Mouse (Mus musculus) thymus, adult 18-20 months (tissue): Measurements from ENCODE around the gene Pigx.

Experiments
- DNase-seq, 2 experiments: peaks; one replicate each; pipeline ENCODE4 v3.0.0; 2022; ENCODE audit warnings: mixed read lengths in 2 of 2

Gene Pigx

DNA sequence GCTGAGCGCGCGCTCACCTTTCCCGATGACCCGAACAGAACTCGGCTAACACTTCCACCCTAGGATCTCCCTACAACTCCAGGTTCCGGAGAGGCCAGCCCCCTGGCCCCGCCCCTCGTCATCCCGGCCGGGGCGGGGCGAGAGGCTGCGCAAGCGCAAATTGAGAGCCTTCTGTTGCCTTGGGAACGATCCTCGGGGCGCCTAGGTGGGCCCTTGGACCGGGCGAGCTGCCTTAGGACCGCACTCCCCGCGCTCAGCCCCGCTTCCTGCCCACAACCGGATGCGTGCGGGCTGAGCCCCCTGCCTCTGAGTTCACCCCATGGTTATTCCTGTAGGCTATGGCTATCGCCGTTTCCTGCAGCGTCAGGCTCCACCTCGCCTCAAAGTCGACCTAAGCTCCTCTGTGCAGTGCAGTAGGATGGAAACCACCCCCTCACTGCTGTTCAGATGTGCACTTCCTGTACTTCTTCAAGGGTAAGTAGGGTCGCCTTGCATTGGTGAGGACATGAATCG, at the start of gene Pigx, which contains the start of gene Cep19:
Gene Pigx (minus strand): TSS at position 103 of the 513 bp plus-strand sequence.
Gene Cep19 (plus strand): TSS at position 163 of the 513 bp plus-strand sequence.
- DNase-seq: peak; percentile 77 to 87

DNA sequence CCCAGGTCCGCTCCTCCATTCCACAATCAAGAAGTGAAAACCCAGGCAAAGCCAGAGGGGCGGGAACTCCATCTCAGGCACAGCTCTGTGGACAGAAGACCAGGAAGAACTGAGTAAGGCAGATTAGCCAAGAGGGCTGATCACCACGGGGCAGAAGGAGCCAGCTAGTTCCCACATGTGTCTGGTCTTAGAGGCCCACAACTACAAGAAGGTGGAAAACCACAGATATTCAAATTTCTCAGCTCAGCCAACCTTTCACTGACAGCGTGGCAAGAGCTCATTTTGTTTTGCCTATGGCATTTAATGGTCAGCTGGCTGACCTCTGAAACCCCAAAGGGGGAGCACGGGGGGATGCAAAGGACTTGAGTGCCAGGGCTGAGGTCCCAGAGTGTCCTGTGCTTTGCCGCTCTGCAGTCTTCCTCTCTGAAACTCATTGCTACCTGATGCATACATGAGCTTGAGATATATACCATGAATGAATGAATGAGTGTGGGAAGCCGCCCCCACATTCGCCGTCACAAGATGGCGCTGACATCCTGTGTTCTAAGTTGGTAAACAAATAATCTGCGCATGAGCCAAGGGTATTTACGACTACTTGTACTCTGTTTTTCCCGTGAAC, 48.2 kb upstream of the Pigx start:
- no peak for DNase-seq

DNA sequence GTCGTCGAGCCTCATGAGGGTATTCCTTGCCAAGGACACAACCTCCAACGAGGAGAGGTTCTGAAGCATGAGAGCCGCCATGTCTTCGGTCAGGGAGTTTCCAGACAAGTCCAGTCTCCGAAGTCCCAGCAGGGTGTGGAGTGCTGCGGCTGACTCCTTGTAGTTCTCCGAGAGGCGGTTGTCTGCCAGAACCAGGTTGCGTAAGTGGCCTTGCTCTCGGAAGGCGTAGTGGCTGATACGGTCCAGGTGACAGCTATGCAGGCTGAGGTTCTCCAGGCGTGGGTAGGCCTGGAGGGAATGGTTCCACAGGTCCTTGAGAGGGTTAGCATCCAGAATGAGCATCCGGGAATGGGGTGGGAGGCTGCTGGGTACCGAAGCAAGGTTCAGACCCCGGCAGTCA, 45.1 kb upstream of the Pigx start:
- no peak for DNase-seq

DNA sequence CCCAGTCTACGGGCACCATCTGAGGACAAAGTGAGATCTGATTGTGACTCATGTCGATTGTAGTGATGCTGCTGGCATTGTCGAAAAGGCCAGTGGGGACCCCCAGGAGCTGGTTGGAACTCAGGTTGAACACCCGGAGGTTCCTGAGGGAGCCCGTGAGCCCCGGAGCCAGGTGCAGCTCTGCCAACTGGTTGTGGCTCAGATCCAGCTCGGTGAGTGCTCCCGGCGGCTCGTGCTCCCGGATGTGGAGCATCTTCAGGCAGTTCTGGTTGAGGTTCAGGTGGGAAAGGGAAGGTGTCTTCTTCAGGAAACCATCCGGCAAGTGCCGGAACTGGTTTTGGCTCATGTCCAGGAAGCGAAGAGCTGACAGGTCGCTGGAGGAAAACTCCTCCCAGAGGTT, 44.2 kb upstream of the Pigx start:
- no peak for DNase-seq

DNA sequence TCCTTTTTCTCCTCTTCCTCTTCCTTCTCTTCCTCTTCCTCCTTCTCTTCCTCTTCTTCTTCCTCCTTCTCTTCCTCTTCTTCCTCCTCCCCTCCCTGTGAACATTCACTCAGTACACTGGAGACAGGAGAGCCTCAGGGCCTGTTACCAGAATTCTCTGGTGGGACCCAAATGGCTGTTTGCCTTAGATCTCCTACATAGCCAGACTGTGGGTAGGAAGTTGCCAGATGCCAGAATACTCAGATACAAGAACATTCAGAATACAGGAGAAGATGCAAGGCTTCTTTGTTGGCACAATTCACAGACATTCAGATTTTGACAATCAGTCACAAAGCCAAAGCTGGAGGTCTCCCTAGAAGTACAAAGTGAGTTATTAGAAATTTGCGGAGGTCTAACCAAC, 39.4 kb upstream of the Pigx start:
- DNase-seq: no peak

DNA sequence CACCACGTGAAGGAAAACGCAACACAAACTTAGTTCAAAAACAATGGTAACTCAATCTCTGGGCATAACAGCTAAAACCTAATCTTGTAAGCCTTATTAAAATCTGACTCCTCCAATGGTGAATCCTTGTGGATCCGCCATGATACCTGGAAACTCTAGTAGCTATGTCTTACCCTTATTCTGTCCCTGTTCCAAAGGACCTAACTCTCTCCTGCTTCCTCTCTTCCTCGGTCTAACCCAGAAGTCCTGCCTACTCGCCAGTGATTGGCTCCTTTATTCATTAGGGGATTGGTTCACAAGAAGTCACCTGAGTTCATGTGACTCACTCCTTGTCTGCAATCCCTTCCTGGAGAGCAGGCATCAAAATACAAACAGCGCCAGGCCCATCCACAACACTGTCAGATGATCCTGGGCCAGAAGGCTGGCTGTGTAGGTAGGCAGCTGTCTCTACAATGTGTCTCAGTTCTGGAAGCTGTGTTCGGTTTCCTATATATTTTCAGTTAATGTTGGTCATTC, 36.4 kb upstream of the Pigx start:
- DNase-seq: no peak

DNA sequence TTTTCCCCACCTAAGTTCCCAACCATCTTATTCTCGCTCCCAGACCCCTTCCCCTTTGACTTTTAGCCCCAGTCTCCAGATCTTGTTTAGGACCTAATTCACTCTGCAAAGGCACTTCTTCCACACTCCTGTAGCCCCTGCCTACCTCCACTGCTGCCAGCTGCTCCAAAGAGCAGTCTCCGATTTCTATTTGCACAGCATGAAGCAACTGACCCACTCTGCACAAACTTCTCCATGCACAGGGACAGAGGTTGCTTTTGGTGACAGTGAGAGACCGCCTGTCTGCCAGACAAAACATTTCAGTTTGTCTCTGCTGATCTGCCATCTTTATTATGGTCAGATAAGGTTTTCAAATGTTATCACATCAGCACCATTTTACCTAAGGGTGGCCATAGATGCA, 33.6 kb upstream of the Pigx start:
- no peak for DNase-seq

DNA sequence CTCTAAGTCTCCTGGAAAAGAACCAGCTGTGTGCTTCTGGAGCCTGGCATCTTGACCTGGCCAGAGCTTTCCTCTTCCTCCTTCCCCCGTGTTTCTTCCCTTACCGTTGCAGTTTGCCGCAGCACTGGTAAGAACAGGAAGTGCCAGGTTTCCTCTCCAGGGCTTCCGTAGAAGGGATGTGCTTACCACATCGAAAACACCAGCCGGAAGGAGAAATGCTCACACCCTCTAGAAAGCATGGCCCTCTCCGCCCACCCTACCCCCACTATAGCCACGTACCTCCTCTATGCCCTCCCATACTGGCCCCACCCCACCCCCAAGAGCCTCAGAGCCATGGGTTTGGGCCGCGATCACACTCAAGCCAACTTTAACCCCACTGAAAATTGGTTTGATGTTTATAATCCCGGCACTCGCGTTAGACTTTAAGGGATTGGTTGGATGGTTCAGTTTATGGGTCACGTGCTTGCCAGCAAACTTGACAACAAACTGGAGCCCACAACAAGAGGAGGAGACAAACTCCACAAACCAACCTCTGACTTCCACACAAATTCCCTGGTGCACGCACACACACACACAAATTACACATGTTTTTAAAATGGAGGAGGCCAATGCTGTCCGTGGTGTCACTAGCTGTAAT, 30.8 kb upstream of the Pigx start:
- peak; percentile 66 to 80 for DNase-seq

DNA sequence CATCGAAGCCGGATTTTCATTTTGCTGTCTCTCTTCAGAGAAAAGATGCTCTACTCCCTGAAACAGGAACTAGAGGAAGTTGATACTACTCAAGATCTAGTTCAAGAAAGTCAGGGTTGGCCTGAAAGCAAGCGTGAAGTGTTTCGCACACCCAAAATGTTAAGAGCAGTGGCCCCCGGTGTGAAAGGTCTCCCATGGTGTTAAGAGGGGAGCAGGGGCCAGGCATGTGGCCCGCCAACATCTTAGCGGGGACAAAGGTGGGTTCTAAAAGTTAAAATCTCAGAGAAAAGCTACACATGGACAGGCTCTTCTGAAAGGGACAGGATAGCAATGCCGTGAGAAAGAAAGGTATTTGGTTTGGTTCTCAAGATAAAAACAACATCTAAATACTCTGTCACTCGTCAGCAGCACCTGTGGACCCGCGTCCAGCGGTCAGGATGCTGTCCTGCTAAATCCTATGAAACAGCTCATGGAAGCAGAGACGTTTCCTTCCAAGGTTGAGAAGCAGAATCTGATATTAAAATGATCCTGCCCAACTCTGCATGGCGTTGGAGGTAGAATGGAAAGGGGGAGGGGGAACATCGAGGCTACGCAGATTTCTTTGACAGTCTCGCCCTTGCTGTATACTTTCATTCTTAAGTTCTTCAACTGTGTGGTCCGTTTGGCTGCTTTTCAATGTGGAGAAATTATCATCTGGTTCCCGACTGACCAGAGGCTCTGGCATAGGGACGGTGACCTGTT, 30.1 kb upstream of the Pigx start:
- DNase-seq: no peak

DNA sequence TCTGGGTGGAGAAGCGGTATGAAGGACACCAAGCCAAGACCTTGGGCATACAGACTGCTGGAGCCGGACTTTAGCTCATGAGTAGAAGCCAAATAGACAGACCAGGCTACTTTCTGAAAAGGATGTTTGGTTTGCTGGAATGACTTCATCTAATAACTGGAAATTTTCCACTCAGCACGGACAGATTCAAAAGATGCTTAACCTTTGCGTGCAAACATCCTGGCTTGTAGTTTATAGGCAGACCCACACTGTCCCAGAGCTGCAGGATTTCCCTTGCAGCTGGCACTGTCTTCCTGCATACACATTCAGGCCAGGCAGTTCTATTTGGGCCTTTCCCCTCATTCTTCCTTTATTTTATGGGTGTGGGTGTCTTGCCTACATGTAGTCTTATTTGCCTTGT, 27.5 kb upstream of the Pigx start:
- DNase-seq: no peak

DNA sequence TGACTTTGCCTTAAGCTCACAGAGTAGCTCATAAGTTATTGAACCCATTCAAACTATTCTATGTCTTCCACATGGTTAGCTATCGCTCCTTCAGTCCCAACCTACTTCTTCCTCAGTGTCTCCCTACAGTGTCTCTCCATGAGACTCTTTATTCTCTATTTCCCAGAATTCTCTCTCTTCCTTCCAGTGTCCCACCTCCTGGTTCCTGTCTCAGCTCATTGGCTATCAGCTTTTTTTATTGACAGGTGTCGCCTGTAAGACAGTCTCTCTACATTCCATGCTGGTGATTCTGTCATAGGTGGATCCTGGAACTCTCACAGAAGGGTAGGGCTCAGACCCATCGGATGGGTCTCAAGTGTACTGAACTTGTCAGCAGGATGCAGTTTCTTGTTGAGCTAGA, 25.8 kb upstream of the Pigx start:
- DNase-seq: no peak

DNA sequence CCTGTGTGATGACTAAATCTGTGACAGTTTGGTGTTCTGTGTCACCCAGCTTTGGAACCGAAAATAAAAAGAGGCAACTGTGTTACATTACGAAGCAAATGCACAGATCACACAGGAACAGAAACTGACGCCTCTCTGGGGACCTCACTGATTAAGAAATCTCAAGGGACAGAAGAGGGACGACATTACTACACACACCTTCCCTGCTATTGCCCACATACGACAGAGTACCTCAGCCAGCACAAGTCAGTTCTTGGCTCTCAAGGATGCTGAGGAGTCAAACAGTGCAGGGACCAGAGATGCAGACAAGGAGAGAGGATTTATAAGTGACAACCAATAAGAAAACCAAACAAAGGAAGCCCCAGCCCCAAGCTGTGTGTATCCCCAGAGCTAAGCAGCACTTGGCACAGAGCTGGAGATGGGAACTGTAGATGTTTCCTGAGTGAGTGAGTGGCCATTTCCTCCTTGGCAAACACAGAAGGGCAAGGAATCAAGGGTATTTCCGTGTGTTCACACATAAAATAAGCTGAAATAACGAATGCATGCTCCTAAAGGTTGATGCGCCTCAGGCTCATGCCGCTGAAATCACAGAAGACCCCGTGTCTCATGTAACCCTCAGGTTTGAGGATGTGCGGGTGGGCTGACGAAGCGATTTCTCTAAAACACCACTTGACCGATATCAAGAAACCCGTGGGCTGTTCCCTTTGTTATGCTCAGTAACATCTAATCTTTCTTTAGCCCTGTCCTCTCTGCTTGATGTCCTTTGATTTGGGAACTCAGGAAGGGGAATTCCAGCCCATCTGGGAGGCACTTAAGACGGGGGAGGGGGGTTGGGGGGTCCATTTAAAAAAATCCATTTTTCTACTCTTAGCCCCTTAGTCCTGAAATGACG, 25.1 kb upstream of the Pigx start:
- no peak for DNase-seq

DNA sequence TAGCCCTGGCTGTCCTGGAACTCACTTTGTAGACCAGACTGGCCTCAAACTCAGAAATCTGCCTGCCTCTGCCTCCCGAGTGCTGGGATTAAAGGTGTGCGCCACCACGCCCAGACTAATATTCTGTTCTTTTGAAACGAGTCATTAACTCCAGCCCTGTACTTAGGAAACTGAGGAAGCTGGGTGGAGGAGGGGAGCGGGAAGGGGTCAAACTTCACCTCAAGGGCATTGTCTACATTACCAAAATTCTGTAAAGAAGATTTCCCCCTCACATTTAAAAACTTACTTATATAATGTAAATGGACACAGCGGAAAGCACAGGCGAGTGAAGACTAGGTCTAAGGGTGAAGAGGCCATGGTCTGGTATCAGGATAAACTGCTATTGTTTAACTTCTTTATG, 24.5 kb upstream of the Pigx start:
- no peak for DNase-seq

DNA sequence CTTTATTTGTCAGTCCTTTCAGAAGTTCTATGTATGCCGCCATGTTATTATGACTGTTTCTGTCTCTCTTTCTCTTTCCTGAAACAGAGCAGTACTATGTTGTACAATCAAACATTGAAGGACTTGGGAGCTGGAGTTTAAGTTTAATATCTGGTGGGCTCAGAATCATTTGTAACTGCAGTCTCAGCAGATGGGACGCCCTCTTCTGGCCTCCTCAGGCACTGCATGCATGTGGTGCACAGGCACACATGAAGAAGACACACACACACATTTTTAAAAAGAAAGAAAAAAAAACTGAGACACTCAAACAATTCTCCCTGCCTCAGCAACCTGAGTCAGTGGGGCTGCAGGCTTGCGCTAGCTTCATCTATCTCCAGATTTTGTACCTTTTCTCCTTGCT, 20.9 kb upstream of the Pigx start:
- no peak for DNase-seq

DNA sequence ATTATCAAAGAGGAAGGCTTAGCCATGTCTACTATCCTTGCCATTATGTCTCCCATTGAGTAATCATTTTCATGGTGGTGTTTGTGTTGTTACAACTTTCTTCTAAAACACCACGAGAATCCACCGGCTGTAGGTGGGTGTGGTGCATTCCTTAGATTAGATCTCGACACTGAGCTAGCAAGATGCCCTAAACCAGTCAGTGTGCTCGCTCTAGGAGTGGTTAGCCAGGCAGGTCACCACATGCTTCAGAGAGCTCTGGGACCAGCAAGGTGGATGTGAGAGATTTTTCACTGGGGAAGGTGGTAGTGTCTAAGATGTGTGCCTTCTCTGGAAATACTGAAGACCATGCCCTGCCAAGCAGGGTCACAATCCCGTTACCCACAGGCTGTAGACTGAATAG, 16.6 kb upstream of the Pigx start:
- DNase-seq: no peak

DNA sequence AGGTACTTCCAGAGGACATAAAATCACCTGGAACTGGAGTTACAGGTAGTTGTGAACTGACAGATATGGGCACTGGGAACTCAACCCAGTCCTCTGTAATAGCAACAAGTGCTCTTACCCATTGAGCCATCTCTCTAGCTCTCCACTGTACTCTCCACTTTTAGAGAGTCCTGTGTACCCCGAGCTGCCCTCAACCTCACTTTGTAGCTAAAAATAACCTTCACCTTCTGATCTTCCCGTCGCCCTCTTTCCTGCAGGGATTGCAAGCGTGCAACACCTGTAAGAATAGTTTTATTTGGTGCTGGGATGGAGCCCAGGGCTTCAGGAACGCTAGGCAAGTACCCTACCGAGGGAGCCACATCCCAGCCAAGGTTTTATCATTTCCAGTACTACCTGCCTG, 16.2 kb upstream of the Pigx start:
- DNase-seq: no peak

DNA sequence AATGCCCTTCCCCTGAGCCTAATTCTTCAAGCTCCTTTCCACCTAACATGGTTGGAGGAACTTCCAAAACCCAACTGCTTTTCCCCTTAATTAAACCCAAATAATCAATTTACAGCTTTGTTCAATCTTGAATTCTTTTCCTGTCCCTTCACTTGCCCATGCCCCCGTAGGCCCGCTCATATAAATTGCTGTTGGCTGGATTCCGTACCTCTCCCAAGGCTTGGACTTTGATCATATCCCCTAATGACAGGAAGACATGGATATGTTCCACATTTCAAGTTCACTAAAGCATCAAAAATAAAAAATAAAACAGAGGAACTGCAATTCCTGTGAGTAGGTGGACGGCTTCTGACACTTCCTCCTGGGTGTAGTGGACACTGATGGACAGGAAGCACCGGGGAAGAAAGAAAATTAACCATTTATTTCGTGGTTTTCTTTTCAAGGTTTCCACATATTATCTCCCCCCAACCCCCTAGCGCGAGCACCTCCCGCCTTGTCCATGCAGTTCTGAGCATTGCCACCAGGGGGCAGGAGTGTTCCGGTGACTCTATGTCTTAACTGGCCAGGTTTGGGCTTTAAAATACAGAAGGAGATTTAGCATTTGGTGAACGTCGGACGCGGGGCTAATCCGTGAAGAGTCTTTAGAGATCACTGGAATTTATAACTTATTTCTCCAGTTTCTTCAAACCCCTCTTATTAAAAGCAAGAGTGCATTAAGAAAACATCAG, 15.6 kb upstream of the Pigx start:
- peak; percentile 66 to 72 for DNase-seq

DNA sequence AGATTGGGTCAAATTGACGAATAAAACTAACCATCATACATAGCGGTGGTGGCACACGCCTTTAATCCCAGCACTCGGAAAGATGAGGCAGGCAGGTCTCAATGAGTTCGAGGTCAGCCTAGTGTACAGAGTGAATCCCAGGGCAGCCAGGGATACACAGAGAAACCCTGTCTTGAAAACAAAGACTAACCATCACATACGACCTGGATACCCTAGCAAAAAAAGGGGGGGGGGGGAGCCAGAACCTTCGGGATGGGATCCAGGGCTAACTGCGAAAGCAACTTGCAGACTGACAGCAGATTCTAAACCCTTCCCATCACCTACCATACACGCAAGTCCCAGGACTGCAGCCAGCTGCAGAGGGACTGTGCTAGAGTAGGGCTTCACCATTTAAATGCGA, 14.9 kb upstream of the Pigx start:
- no peak for DNase-seq

DNA sequence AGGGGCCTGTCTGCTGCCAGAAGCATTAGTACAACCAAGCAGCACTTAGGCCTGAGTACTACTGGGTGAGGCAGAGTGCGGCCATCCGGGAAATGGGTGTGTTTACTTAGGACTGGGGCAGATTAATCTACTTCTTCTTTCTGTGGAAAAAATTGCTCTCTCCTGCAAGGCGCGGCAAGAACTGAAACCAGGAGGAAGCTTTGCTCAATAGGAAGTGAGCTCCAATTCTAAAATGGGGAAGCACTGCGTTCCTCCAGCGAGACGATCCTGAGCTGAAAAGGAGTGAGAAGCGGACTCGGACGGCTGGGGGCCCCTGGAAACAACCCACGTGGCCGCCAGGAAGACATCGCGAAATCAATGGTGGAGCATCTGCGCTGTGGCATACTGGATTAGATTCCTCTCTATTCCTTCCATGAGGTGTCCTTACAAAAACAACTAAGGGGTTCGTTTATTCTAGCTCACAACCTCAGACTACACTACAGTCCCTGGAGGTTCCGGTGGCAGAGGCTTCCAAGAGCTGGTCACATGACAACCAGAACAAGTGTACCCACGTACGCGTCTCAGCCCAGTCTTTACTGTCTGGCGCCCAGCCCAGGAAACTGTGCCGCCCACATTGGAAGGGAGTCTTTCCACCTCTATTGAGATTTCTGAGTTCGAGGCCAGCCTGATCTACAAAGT, 14.1 kb upstream of the Pigx start:
- peak; percentile 56 to 66 for DNase-seq

DNA sequence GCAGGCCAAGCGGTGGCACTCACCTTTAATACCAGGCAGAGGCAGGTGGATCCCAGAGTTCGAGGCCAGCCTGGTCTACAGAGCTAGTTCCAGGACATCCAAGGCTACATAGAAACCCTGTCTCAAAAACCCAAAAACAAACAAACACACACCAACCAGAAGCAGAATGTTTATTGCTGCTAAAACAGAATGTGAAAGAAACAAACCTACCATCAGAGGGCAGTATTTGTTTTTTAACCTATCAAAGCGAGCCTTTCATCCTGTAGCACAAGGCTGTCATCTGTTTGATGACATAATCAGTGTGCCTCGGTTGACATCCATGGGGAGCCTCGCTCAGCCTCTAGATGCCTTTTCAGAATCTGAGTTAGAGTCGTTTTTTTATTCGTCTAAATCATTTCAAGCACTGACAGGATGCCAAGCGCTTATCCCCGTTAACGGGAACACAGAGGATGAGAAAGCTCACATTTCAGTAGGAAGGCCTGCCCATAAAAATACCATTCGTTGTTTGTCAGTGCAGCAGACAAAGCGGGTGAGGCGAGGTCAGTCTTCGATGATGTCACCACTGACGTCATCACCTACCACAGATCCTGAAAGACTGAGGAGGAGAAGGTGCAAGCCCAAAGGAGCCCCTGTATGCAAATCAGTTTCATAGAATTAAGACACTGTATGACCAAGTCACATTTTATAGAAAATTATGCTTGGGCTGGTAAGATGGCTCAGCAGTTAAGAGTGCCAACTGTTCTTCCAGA, 11.6 kb upstream of the Pigx start:
- no peak for DNase-seq

DNA sequence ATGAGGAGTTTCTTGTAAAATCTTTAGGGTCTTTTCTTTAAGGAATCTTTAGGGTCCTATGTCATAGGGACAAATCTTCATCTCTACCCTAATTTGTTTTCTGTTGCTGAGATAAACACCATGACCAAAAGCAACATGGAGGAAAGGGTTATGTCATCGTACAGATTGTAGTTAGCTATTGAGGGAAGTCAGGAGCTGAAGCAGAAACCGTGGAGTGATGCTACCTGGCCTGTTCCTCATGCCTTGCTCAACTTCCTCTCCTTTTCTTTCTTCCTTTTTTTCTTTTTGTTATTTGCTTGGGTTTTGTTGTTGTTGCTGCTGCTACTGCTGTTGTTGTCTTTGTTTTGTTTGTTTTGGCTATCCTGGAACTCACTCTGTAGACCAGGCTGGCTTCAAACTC, 9.0 kb upstream of the Pigx start:
- DNase-seq: no peak
